Mouse (Mus musculus) large intestine, adult 2 months (tissue): ENCODE results near the gene Bcl11a. TPM values are rescaled to one million over a fixed set of nuclear protein-coding genes. Genes with fewer than 3 reads are reported as not detected.

Source experiments
- DNase-seq: peaks from one replicate; pipeline ENCODE4 v3.0.0-alpha.2; 2012; ENCODE audit warnings: low read depth, low spot score
- WGBS: fragments of 180-500 bp; shearing (Covaris S2); methylation state at CpG from one replicate; pipeline ENCODE4 v1.1.7; 2018; 5-methylcytosine and 5-hydroxymethylcytosine counted together
- polyA plus RNA-seq: library from polyadenylated mRNA; depleted of rRNA; stranded (reverse); fragments of >200 nt; gene quantifications from 2 replicates; pipeline ENCODE4 v1.2.3, GENCODE M21; 2012; rRNA removed

Gene Bcl11a
- polyA plus RNA-seq, 1 experiment, result 2.8 TPM

- WGBS, result 78% methylated on average over 7 of the region's 7 CpGs
- no peak for DNase-seq
Observed at GRCm38 (mm10) chr11:24180040-24180439, 102.2 kb downstream of the Bcl11a start.

GRCm38 (mm10) chr11:24183501-24183900 is 105.6 kb downstream of the Bcl11a start:
- DNase-seq, result no peak
- WGBS, result 91% methylated on average over 7 of the region's 7 CpGs

GRCm38 (mm10) chr11:24184932-24185331 is 107.1 kb downstream of the Bcl11a start:
- WGBS, result 71% methylated on average over 5 of the region's 5 CpGs
- DNase-seq, result no peak

- WGBS, result 24% methylated on average over 3 of the region's 3 CpGs
- DNase-seq, result no peak
Observed at GRCm38 (mm10) chr11:24190411-24190810, 112.6 kb downstream of the Bcl11a start.

- WGBS, result 75% methylated on average over 4 of the region's 4 CpGs
- DNase-seq, result no peak
Observed at GRCm38 (mm10) chr11:24196460-24197190, 118.8 kb downstream of the Bcl11a start.

GRCm38 (mm10) chr11:24197424-24197823 is 119.6 kb downstream of the Bcl11a start:
- DNase-seq, result no peak
- WGBS, result 95% methylated on average over 1 of the region's 1 CpGs

GRCm38 (mm10) chr11:24199560-24199959 is 121.7 kb downstream of the Bcl11a start:
- no peak for DNase-seq
- 81% methylated on average over 3 of the region's 3 CpGs for WGBS

- 74% methylated on average over 5 of the region's 5 CpGs for WGBS
- no peak for DNase-seq
Observed at GRCm38 (mm10) chr11:24200310-24200709, 122.5 kb downstream of the Bcl11a start.

GRCm38 (mm10) chr11:24201223-24201622 is 123.4 kb downstream of the Bcl11a start:
- WGBS, result 85% methylated on average over 4 of the region's 4 CpGs
- DNase-seq, result no peak

GRCm38 (mm10) chr11:24202641-24203361 is 124.9 kb downstream of the Bcl11a start:
- DNase-seq, result no peak
- 55% methylated on average over 7 of the region's 7 CpGs for WGBS

GRCm38 (mm10) chr11:24203489-24203888 is 125.6 kb downstream of the Bcl11a start:
- no peak for DNase-seq
- WGBS, result 58% methylated on average over 1 of the region's 1 CpGs

GRCm38 (mm10) chr11:24208951-24209351 is 131.1 kb downstream of the Bcl11a start:
- WGBS, result 53% methylated on average over 6 of the region's 6 CpGs

GRCm38 (mm10) chr11:24214509-24215134 is 136.8 kb downstream of the Bcl11a start:
- no peak for DNase-seq
- 82% methylated on average over 3 of the region's 3 CpGs for WGBS

More at GRCm38 (mm10) chr11:24208951-24209351, 131.1 kb downstream of the Bcl11a start:
- no peak for DNase-seq

GRCm38 (mm10) chr11:24217741-24218333 is 140.0 kb downstream of the Bcl11a start:
- no peak for DNase-seq
- WGBS, result 85% methylated on average over 6 of the region's 6 CpGs

GRCm38 (mm10) chr11:24221601-24222307 is 143.9 kb downstream of the Bcl11a start:
- WGBS, result 72% methylated on average over 4 of the region's 4 CpGs
- no peak for DNase-seq

Other genes starting within 250 kb of the Bcl11a start
- 2.5 and 3.4 TPM in 2 replicates for gene Papolg, start 182.8 kb upstream of the Bcl11a start, polyA plus RNA-seq
- gene A830031A19Rik, start 3.0 kb upstream of the Bcl11a start, polyA plus RNA-seq, result not detected in 2 replicates